Mouse (Mus musculus) ES-Bruce4 (cell line): ENCODE measurements around the gene Lrrc40.

Source experiments
- CTCF ChIP-seq: IDR thresholded peaks from one replicate; pipeline ENCODE4 v1.8.1; 2011; ENCODE audit warnings: low read depth, low read length
- EP300 ChIP-seq: IDR thresholded peaks from 2 replicates; pipeline ENCODE4 v1.6.1; 2011; ENCODE audit warnings: low read depth, low read length; ENCODE audit not compliant: insufficient read depth

DNA sequence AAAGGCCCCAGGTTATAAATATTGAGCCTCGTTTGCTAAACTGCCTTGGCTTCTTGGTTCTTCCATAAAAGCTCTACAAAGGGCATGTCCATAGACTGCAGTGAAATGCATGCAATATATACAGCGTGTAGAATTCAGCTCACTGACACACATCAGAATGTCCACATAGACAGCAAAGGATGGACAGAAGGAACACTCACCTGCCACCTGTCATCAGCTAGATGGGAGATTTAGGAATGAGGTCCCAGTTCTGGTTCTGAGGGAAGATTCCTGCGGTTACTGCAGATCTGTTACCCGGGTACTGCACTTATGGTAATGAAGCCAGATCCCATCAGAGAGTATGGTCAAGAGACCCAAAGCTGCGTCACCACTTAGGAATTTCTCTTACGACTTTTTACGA is 31.5 kb downstream of the Lrrc40 start:
- no peak for TF ChIP-seq CTCF
- TF ChIP-seq EP300 = no peak
